Mouse (Mus musculus) kidney, postnatal 4 days (tissue): ENCODE results near the gene Olfr1128.
A peak's percentile ranks its signal among the peaks of the same experiment; 100 is the strongest.
"Not testable (repeated sequence)": the region's sequence is repeated elsewhere in the genome, so short reads cannot be mapped to it uniquely, and the experiment has no call there.

ENCODE experiments used
- DNase-seq, 2 experiments: peaks; one replicate each; pipeline ENCODE4 v3.0.0; 2021; ENCODE audit warnings: mixed read lengths in 2 of 2

Gene Olfr1128

DNA sequence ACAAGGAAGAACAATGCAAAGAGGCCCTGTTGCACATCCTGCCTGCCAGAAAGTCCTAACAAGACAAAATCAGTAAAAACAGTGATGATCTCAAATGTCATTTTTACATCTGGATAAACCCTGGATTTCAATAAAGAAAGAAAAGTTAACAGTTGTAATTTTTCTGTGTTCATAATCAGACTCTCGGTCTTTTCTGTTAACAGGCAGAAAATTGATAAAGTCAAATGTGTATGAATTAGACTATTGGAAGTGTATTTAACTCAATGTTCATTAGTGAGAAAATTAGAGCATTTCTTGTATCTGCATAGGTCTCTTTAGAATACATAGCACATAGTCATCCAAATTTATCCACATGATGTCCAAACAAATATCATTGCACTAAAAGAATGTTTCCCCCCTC, at the start of gene Olfr1128:
Olfr1128 (minus strand) TSS at position 101 of the 400 bp plus-strand sequence.
- no peak for DNase-seq

DNA sequence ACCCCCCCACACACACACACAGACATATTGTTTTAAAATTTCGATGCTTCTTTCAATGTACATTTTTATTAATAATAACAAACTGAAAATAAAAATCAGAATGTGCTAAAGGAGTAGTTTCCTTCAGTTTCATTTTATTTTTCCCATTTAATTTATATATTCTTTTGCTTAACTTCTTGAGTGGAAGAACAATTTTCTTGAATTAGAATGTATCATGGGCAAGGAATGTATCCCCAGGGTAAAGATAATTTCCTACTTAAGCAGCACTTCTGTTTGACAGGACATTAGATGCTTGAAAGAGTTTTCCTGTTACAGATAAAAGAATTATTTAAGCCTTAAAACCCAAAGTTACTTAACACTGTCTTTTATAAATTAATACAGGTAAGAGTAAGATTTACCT, 28.3 kb upstream of the Olfr1128 start, which contains the start of gene Olfr1129:
Olfr1129 (plus strand) TSS at position 301 of the 400 bp plus-strand sequence.
- DNase-seq = not testable (repeated sequence)

DNA sequence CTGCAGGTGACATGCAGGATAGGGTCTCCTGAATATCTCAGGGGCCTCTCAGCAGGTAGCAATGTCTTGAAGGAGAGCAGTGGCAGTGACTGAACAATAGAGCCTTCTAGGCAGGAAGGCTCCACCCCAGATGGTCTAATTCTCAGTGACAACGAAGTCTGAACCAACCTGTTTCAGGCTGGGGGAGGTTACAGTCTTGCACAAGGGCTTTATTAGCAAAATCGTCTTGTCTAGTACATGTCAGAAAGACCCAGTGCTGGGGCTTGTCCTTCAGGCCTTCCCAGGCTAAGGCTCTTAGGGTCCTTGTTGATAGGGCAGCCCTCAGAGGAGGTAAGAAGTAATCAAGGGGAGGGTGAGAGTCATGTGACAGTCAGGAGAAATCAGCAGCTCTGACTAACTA, 10.5 kb downstream of the Olfr1128 start:
- DNase-seq = no peak

DNA sequence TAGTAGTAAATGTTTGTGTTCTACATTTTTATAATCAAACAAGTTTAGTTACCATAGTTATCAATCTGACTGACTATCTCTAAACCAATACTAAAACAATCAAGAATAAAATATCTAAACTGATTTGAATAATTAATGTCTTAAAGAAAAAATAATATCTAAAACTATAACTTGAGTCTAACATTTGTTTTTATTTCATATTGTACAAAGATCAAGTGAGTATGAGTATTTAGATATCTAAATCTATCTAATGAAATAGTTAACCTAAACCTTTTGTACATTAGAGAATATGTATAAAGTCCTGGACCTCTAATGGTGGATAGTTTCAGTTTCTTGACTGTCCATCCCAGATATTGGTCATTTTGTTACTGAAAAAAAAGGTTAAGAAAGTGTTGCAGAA, 13.8 kb downstream of the Olfr1128 start, which contains the start of gene Olfr153:
Olfr153 (plus strand) TSS at position 301 of the 400 bp plus-strand sequence.
- DNase-seq = no peak

DNA sequence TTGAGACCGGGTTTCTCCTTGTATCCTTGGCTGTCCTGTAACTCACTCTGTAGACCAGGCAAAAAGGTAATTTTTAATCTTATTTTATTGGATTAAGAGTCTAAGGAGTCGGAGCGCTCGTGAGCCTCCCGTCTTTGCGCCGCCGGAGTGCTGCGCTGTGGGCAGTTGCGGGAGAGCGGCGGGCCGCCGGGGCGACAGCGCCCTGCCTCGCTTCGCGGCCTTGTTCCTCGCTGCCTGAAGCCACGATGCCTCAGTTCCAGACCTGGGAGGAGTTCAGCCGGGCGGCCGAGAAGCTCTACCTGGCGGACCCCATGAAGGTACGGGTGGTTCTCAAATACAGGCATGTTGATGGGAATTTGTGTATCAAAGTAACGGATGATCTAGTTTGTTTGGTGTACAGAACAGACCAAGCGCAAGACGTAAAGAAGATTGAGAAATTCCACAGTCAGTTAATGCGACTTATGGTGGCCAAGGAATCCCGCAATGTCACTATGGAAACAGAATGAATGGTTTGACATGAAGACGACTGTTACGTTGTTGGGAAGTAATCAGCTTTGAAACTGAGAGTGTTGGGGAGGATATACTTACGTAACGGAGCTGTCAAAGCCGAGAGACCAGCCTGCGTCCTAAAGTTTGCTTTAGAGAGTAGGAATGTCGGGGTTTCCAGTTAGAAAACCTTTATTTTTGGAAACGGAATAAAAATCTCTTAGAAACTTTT, 19.3 kb downstream of the Olfr1128 start:
- DNase-seq = peak; percentile 2

DNA sequence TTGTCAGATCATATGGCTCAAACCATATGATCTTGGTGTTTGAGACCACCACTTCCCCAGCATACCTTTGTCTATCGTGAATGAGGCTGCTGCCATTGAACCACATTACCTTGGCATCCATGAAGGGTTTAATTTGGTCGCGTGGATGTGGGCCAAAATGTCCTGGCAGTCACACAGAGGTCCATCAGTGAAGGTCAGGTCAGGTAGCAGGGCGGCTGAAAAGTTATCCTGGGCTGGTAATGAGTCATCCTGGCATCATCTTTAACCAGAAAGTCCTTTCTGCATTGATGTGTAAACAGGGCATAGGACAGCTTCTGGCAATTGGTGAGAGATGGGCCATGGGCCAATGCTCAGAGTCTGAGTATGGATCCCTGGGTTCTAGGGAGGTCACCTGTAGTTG, 24.7 kb downstream of the Olfr1128 start:
- no peak for DNase-seq

DNA sequence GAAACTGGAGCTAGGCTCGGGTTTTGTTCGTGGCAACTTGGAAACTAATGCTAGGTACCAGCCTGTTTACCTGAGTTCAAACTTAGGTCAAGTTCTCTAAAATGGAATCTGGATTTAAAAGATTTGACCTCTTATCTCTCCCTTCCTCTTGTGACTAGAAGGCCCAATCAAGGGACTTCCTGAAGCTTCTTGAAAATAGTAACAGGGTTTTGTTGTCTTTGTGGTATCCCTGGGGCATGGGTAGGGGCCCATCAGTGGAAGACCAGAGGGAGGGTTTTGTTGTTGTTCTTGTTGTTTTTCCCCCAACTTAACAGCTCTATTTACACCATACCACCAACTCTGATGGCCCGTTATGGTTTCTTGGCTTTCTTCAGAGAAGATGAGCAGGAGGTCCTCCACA, 28.8 kb downstream of the Olfr1128 start:
- DNase-seq = no peak

DNA sequence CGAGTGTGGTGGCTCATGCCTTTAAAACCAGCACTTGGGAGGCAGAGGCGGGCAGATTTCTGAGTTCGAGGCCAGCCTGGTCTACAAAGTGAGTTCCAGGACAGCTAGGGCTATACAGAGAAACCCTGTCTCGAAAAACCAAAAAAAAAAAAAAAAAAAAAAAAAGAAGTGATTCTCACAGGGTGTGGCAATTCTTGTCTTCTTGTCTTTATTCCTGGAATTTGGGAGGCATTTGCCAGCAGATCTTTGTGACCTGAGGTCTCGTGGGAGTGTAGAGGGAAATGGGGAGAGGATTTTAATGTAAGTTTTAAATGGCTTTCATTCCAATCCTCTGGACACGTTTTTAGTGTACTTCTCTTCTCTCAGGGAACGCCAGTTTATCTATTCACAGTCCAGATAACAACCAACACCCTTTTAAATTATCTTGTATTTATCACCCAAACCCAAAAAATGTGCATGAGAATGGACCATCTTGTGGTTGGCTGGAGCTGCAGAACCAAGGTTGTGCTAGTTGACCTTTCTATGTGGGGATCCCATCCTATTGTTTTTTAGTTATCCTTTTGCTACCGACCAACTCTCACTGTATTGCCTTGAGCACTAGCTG, 29.8 kb downstream of the Olfr1128 start:
- DNase-seq = no peak

DNA sequence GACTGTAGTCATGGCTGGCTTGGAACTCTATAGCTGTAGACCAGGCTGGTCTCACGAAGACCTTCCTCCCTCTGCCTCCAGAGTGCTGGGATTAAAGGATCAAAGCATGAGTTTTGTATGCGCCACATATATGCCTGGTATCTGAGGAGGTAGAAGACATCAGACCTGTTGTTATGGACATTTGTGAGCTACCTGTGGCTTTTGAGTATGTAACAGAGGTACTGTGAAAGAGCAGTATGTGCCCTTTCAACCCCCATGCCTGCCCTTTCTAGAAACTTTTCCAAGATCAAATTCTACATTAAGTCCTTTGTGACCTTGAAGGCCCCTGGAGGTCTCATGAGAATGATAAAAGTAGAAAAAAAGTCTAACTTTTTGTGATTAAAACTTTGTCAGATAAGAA, 30.3 kb downstream of the Olfr1128 start:
- no peak for DNase-seq

DNA sequence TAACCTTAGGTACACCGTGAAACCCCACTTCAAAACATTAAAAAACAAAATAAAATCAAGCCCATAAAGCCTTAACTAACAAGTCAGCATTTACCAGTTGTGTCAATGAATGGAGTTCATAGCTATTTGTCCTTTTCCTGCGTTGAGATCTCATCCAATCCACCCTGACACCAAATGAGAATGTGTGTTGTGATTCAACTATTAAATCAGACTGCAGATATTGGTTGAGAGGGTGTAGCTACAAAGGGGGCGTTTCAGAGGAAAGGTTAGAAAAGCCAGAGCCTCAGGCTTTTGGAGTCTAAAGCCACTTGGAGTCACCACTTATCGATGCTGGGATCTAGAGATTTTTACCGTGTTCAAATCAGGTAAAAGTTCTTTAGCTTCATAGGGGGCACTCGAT, 39.1 kb downstream of the Olfr1128 start, which contains the start of gene Pramel6:
Pramel6 (plus strand) TSS at position 301 of the 400 bp plus-strand sequence.
- DNase-seq = no peak

DNA sequence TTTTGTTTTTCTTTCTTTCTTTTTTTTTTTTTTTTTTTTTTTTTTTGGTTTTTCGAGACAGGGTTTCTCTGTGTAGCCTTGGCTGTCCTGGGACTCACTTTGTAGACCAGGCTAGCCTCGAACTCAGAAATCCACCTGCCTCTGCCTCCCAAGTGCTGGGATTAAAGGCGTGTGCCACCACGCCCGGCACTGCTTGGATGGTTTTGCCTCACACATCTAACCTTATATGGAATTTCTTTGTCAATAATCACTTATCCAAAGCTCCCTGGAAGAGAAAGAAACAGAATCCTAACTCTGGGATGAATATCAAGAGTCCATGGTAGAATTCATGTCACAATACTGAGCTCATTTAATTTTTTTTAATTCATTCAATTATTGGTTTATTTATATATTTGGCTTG, 48.3 kb downstream of the Olfr1128 start, which contains the start of gene Pramel7:
Pramel7 (minus strand) TSS at position 101 of the 400 bp plus-strand sequence.
- not testable (repeated sequence) for DNase-seq
